Mouse (Mus musculus) ES-E14 (cell line): ENCODE measurements at regions not wholly inside any gene's neighbourhood (a gene's known extent, or its start where the extent isn't known, plus 50 kb on each side); places are given as distances from the start of the nearest gene placed in this dataset.

Source experiments
- CHD2 ChIP-seq: IDR thresholded peaks from 2 replicates; pipeline ENCODE4 v1.6.1; 2014; ENCODE audit warnings: mild to moderate bottlenecking, low read depth, low read length, inconsistent platforms
- HCFC1 ChIP-seq: IDR thresholded peaks from 2 replicates; pipeline ENCODE4 v1.6.1; 2012; ENCODE audit warnings: low read length, inconsistent platforms, borderline replicate concordance; ENCODE audit not compliant: insufficient read depth
- MAFK ChIP-seq: IDR thresholded peaks from 2 replicates; pipeline ENCODE4 v1.6.1; 2014; ENCODE audit warnings: mild to moderate bottlenecking, low read depth, low read length, inconsistent platforms; ENCODE audit not compliant: insufficient read depth
- ZC3H11A ChIP-seq: IDR thresholded peaks from 2 replicates; pipeline ENCODE4 v1.6.1; 2012; ENCODE audit warnings: low read depth, mild to moderate bottlenecking, inconsistent platforms, low read length, borderline replicate concordance
- ZNF384 ChIP-seq: IDR thresholded peaks from 2 replicates; pipeline ENCODE4 v1.6.1; 2012; ENCODE audit warnings: low read depth, low read length, inconsistent platforms

DNA sequence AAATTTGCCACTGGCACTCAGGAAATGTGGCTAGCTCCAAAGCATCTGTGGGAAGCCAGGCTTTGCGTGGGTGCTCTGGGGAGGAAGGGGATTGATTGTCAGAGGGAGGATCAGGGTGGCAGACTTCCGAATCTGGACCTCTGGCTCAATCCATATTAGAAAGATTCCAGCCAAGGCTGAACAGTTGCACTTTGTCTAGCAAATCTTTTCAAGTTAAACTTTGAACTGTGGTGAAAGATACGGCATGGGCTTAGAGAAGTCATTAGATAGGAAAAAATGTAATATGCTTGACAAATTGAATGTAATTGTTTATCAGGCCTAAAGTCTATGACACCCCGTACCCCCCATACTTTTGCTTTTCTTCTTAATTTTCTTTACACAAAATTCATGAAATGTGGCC is 120.7 kb downstream of the Sem1 start:
- no peak for TF ChIP-seq ZNF384
- TF ChIP-seq CHD2, result no peak
- no peak for TF ChIP-seq MAFK
- no peak for TF ChIP-seq ZC3H11A
- TF ChIP-seq HCFC1, result no peak
